Mouse (Mus musculus): ENCODE data around the gene Cpxm2. TPM values are rescaled to one million over a fixed set of nuclear protein-coding genes. Genes with fewer than 3 reads are reported as not detected.

The Cpxm2 gene
- not detected in 2 replicates for total RNA-seq (2015; ENCODE audit: low replicate concordance)
- total RNA-seq (2017; ENCODE audit: low replicate concordance), result not detected in 2 replicates

- ATAC-seq (replicated peaks; ENCODE audit: low FRiP score, poor library complexity, severe bottlenecking), result no peak
Measured at GRCm38 (mm10) chr7:132154368-132154961, at the start of gene Cpxm2. Cpxm2 (minus strand) TSS chr7:132154739.

GRCm38 (mm10) chr7:132204073-132204612, 49.6 kb upstream of the Cpxm2 start:
- ATAC-seq (replicated peaks; ENCODE audit: low FRiP score, poor library complexity, severe bottlenecking), result no peak

- no peak for ATAC-seq (replicated peaks; ENCODE audit: low FRiP score, poor library complexity, severe bottlenecking)
Measured at GRCm38 (mm10) chr7:132199686-132200085, 45.1 kb upstream of the Cpxm2 start.

- no peak for ATAC-seq (replicated peaks; ENCODE audit: low FRiP score, poor library complexity, severe bottlenecking)
Measured at GRCm38 (mm10) chr7:132198806-132199205, 44.3 kb upstream of the Cpxm2 start.

GRCm38 (mm10) chr7:132197817-132198475, 43.4 kb upstream of the Cpxm2 start:
- no peak for ATAC-seq (replicated peaks; ENCODE audit: low FRiP score, poor library complexity, severe bottlenecking)

GRCm38 (mm10) chr7:132196581-132196980, 42.0 kb upstream of the Cpxm2 start:
- no peak for ATAC-seq (replicated peaks; ENCODE audit: low FRiP score, poor library complexity, severe bottlenecking)

- ATAC-seq (replicated peaks; ENCODE audit: low FRiP score, poor library complexity, severe bottlenecking), result no peak
Measured at GRCm38 (mm10) chr7:132193606-132194005, 39.1 kb upstream of the Cpxm2 start.

- no peak for ATAC-seq (replicated peaks; ENCODE audit: low FRiP score, poor library complexity, severe bottlenecking)
Measured at GRCm38 (mm10) chr7:132187456-132187855, 32.9 kb upstream of the Cpxm2 start.

GRCm38 (mm10) chr7:132183892-132184404, 29.4 kb upstream of the Cpxm2 start:
- no peak for ATAC-seq (replicated peaks; ENCODE audit: low FRiP score, poor library complexity, severe bottlenecking)

GRCm38 (mm10) chr7:132181586-132182198, 27.2 kb upstream of the Cpxm2 start:
- ATAC-seq (replicated peaks; ENCODE audit: low FRiP score, poor library complexity, severe bottlenecking), result no peak

- no peak for ATAC-seq (replicated peaks; ENCODE audit: low FRiP score, poor library complexity, severe bottlenecking)
Measured at GRCm38 (mm10) chr7:132181042-132181441, 26.5 kb upstream of the Cpxm2 start.

GRCm38 (mm10) chr7:132179049-132179448, 24.5 kb upstream of the Cpxm2 start:
- ATAC-seq (replicated peaks; ENCODE audit: low FRiP score, poor library complexity, severe bottlenecking), result no peak

GRCm38 (mm10) chr7:132174787-132175186, 20.2 kb upstream of the Cpxm2 start:
- no peak for ATAC-seq (replicated peaks; ENCODE audit: low FRiP score, poor library complexity, severe bottlenecking)

GRCm38 (mm10) chr7:132174296-132174695, 19.8 kb upstream of the Cpxm2 start:
- no peak for ATAC-seq (replicated peaks; ENCODE audit: low FRiP score, poor library complexity, severe bottlenecking)

- no peak for ATAC-seq (replicated peaks; ENCODE audit: low FRiP score, poor library complexity, severe bottlenecking)
Measured at GRCm38 (mm10) chr7:132172220-132172619, 17.7 kb upstream of the Cpxm2 start.

- no peak for ATAC-seq (replicated peaks; ENCODE audit: low FRiP score, poor library complexity, severe bottlenecking)
Measured at GRCm38 (mm10) chr7:132171716-132172115, 17.2 kb upstream of the Cpxm2 start.

- ATAC-seq (replicated peaks; ENCODE audit: low FRiP score, poor library complexity, severe bottlenecking), result no peak
Measured at GRCm38 (mm10) chr7:132169419-132170169, 15.1 kb upstream of the Cpxm2 start.

GRCm38 (mm10) chr7:132167239-132167638, 12.7 kb upstream of the Cpxm2 start:
- ATAC-seq (replicated peaks; ENCODE audit: low FRiP score, poor library complexity, severe bottlenecking), result no peak

- ATAC-seq (replicated peaks; ENCODE audit: low FRiP score, poor library complexity, severe bottlenecking), result no peak
Measured at GRCm38 (mm10) chr7:132162254-132162653, 7.7 kb upstream of the Cpxm2 start.
